Mouse (Mus musculus) frontal cortex, postnatal 10 days (tissue): ENCODE measurements around the gene Kif12.

Experiments used
- DNase-seq, 2 experiments: peaks; one replicate each; pipeline ENCODE4 v3.0.0; 2022; ENCODE audit warnings: low spot score in 2 of 2, mixed read lengths in 1 of 2

Kif12 gene

DNA sequence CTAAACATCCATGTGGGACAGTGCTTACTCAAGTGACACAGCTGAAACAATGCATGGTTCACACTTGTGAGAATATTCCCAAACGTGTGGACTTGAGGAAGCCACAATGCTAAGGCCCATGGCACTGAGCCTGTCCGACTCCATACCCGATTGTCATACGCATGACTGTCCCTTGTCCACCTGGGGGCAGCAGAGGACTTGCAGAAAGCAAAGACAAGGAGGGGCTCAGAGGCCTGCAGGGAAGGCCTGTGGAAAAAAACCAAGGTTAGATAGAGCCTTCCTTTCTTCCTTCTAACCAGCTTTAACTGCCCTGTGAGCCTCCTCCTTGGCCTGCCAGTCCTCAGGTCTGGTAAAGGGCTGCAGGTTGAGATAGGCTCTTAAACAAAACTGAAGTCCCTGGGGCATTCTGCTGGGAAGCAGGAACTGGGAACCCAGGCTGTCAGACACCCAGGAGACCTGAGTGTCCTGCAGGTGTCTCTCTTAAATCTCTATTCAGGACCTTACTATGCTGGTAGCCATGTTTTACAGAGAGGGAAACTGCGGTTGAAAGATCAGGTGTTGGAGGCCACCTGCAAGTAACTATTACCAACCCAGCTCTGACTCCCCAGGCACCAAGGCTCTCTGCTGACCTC, 12.9 kb downstream of the Kif12 start:
- DNase-seq: peak; percentile 64 to 80

DNA sequence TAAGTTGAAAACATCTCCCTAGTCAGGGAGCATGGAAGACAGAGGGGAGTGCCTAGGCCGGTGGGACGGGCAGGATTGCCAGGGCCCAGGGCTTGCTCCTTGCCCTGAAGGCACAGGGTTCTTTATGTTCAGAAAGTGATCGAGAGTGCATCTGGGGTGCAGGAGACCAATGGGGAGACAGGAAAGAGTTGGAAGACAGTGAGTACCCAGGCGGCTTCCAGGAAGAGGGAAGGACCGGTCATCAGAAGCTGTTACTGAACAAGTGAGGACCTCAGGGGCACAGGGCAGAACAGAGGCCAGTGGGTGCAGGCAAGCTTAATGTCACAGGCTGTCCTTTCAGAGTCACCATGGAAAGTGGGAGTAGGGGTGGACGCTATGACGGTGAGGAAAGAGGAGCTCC, 13.7 kb downstream of the Kif12 start:
- no peak for DNase-seq

DNA sequence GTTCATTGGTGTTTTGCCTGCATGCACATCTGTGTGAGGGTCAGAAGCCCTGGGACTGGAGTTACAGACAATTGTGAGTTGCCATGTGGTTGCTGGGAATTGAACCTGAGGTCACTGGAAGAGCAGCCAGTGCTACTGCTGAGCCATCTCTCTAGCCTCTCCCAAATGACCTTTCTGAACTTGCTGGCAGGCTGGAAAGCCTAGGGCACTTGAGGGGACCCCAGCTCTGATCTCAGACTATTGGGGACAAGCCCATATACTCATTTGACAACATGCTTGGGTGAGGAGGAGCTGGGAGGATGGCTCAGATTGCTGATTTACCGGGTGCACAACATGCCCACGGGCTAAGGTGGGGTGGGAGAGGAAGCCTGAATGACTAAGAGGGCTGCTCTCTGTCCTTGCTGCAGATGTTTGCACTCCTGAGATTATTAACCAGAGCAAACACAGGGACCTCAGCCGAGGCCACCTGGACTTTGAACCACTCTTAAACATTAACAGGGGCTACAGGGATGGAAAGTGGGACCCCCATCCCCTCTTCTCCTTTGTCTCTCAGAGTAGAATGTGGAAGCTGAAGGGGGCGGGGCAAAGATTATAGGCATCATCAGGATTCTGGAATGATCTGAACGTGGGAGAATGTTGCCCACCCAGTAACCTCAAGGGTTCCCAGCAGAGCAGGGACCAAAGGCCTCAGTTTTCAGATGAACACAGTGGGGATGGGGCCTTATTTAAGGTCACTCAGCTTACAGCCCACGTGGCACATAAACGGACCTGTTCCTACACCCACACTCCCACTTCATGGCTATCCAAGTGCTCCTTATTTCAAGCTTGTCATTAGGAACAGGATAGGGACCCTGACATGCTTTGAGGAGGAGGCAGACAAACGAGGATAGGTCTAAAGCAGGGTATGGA, 15.0 kb downstream of the Kif12 start:
- DNase-seq: no peak

DNA sequence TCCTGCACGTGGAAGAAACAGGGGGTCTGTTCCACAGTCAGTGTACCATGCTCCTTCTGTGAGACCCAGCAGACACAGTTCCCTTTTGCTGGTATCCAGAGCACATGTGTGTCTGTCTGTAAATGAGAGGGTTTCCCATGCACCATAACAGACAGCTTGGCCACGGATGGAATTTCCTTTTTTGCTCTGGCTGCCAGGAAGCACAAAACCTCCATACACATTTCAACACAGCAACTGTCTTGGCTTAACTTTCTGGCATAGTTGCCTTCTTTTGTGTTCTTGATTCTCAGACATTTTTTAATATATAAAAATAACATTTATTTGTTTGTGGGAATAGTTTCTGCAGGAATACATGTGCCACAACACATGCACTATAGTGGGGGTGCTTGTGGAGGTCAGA, 16.3 kb downstream of the Kif12 start:
- no peak for DNase-seq

DNA sequence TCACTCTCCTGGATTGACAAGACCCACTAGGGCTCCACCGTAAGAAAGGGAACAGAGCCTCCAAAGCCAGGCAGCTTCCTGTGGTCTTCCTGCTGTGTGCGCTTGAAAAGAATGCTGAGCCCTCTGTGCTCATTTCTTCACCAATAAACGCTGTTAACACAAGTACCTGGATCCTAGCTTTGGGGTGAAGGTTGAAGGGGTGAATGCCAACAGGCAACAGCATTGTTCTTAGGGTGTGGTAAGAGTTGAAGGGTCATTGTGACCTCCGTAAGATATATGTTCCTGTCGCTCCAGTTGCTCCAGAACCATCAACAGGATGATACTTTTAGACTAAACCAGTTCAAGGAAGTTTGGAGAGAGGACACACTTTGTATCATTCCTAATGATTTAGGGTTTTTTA, 17.2 kb downstream of the Kif12 start, which contains the start of gene Ambp:
TSS of gene Ambp (minus strand) at position 101 of the 400 bp plus-strand sequence.
- DNase-seq: no peak

GRCm38 (mm10) chr4:63154028-63154427, 17.9 kb downstream of the Kif12 start:
- DNase-seq: no peak

DNA sequence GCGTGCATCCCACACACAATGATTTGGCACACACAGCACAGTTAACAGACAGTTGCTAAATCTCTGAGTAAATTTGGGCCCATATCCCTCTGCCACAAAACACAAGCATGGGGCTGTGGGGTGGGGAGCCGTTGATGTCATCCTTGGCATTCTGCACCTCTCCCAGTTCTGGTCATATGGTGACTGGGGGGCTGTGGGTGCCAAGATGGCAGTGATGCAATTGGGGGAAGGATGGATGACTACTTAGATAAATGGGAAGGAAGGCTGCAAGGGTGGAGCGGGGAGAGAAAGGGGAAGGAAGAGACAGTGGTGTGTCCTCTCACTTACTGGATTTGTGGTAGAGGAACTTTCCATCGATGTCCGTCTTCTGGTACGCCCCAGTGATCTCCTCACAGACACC, 20.8 kb downstream of the Kif12 start:
- no peak for DNase-seq

- DNase-seq: no peak
Observed at GRCm38 (mm10) chr4:63147268-63147667, 24.7 kb downstream of the Kif12 start.

DNA sequence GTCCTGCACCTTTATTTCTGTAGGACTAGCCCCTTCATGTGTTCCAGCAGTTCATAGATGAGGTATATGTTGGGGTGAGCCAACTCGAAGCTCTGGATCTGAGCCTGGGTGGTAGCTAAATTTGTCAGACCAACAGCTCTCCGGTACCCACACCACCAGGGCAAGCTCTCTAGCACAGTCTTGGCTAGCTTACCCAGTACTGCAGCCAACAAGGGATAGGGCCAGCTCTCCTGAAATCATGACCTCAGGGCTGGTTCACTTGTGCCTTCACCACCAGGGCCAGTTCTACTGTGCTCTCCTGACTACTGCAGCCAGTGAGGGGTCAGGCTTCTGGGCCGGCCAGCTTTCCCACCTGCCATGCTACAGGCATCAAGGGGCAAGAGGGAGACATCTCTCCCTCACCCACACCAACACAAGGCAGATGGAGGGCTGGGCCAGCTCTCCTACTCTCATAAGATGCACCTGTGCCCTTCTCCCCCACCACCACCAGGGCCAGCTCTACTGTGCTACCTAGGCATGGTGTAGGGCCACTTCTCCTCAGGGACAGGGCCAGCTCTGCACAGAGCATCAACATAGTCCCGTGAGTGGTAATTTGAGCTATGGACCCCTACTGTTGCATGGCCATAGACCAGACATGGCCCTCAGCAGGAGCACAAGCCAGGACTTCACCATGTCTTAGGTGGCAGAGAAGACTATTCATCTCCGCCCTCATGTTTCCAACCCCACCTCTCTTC, 41.9 kb downstream of the Kif12 start:
- DNase-seq: no peak

GRCm38 (mm10) chr4:63124861-63125466, 47.0 kb downstream of the Kif12 start:
- DNase-seq: no peak

GRCm38 (mm10) chr4:63118639-63119437, 53.1 kb downstream of the Kif12 start:
- peak; percentile 33 to 81 for DNase-seq
